Mouse (Mus musculus) liver, embryonic 16.5 days (tissue): Measurements from ENCODE around the gene Rcbtb2. TPM values are rescaled to one million over a fixed set of nuclear protein-coding genes. Genes with fewer than 3 reads are reported as not detected.

Experiments used
- ATAC-seq: fragments of 200-750 bp; cut with Nextera tagmentation; 2 replicates; pipeline ENCODE4 v1.8.0; 2017; ENCODE audit warnings: low read depth, mild to moderate bottlenecking, moderate number of reproducible peaks, moderate library complexity
- H3K27ac ChIP-seq: fragments of 300-500 bp; sonication (generic); 2 replicates; pipeline ENCODE4 v1.5.1; 2014; ENCODE audit warnings: mild to moderate bottlenecking, low read length
- H3K27me3 ChIP-seq: fragments of 300-500 bp; sonication (generic); 2 replicates; pipeline ENCODE4 v1.6.1; 2014; ENCODE audit warnings: low read depth, low read length, mixed read lengths; ENCODE audit not compliant: control insufficient read depth, insufficient read depth
- H3K36me3 ChIP-seq: fragments of 300-500 bp; sonication (generic); 2 replicates; pipeline ENCODE4 v1.6.1; 2014; ENCODE audit warnings: mild to moderate bottlenecking; ENCODE audit not compliant: control insufficient read depth, insufficient read depth
- H3K4me1 ChIP-seq: fragments of 300-500 bp; sonication (generic); 2 replicates; pipeline ENCODE4 v1.6.1; 2014; ENCODE audit warnings: low read depth, low read length, mixed read lengths; ENCODE audit not compliant: control insufficient read depth
- H3K4me2 ChIP-seq: fragments of 300-500 bp; sonication (generic); 2 replicates; pipeline ENCODE4 v1.6.1; 2014; ENCODE audit warnings: low read depth, low read length, mixed read lengths
- H3K4me3 ChIP-seq: fragments of 300-500 bp; sonication (generic); 2 replicates; pipeline ENCODE4 v1.5.1; 2014; ENCODE audit warnings: low read depth, mild to moderate bottlenecking, low read length
- H3K9ac ChIP-seq: fragments of 300-500 bp; sonication (generic); 2 replicates; pipeline ENCODE4 v1.6.1; 2014; ENCODE audit warnings: low read depth, low read length
- H3K9me3 ChIP-seq: fragments of 300-500 bp; sonication (generic); replicated peaks from 2 replicates; pipeline ENCODE4 v1.6.1; 2016; ENCODE audit warnings: low read length; ENCODE audit not compliant: control insufficient read depth
- WGBS: fragments of 180-500 bp; shearing (Covaris S2); extraction: QIAGEN DNeasy Blood & Tissue Kit; methylation state at CpG from one replicate; pipeline ENCODE4 v1.1.7; 2014; ENCODE audit not compliant: insufficient replicate concordance; 5-methylcytosine and 5-hydroxymethylcytosine counted together
- polyA plus RNA-seq: library from polyadenylated mRNA; unstranded; fragments of >200 nt; fragmentation: Nextera tagmentation; extraction: Ambion mirVana; gene quantifications from 2 replicates; pipeline ENCODE4 v1.2.1, GENCODE M21; 2015

Rcbtb2 gene
- polyA plus RNA-seq, 1 experiment from 2014 or later, result 19.5 TPM

DNA sequence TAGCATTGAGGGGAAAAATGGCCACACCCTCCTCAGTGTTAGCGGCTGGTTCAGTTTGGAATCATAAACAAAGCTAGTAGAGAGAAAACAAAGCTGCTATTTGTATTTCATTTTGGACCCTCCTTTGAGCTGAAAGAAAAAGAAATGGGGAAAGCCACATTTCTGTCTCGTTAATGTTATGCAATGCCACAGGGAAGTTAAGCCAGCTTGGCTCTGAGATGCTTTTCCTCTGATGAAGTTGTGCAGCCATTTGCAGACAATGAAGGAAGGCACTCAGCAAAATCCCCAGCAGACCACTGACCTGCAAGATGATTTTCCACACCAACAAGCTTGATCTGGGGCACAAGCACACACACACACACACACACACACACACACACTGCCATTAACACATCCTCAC, 2.9 kb upstream of the Rcbtb2 start:
- ATAC-seq, result no peak
- H3K9me3 ChIP-seq, result no peaks in the 10 kb centered on the region
- H3K27me3 ChIP-seq, result no peaks in the 10 kb centered on the region
- H3K4me3 ChIP-seq, result no peak overlapping the region
- peak overlapping the region; percentile 38 for H3K27ac ChIP-seq
- H3K36me3 ChIP-seq, result no peaks in the 10 kb centered on the region
- 35% methylated on average over 2 of the region's 2 CpGs for WGBS
- H3K4me1 ChIP-seq, result peaks cover 7% of the 10 kb centered on the region
- no peak overlapping the region for H3K4me2 ChIP-seq
- H3K9ac ChIP-seq, result no peak overlapping the region

GRCm38 (mm10) chr14:73122211-73122922, 470 bp upstream of the Rcbtb2 start:
- 20% methylated on average over 4 of the region's 4 CpGs for WGBS
- H3K27ac ChIP-seq, result peak overlapping the region; percentile 47; the same call in 1 of the 2 replicates
- H3K4me3 ChIP-seq, result no peak overlapping the region
- no peaks in the 10 kb centered on the region for H3K9me3 ChIP-seq
- no peak overlapping the region for H3K9ac ChIP-seq
- ATAC-seq, result peak; percentile 33; the same call in 1 of the 2 replicates
- no peaks in the 10 kb centered on the region for H3K36me3 ChIP-seq
- H3K4me1 ChIP-seq, result peaks cover 7% of the 10 kb centered on the region
- H3K27me3 ChIP-seq, result no peaks in the 10 kb centered on the region
- no peak overlapping the region for H3K4me2 ChIP-seq

DNA sequence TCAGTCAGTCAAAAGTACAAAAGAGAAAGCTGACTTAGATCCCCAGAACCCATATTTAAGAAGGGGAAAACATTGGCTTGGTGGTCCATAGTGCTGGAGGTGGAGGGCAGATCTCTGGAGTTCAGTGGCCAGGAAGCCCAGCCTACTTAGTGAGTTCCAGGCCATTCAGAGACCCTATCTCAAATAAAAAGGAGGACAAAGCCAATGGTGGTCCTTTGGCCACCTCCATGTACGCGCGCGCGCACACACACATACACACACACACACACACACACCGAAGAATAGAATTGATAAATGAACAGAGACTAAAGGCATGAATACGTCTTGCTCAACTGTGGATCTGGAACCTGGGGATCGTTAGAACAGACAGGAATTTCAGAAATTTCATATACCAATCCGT, 544 bp downstream of the Rcbtb2 start:
- H3K9me3 ChIP-seq, result no peaks in the 10 kb centered on the region
- no peak overlapping the region for H3K4me3 ChIP-seq
- H3K4me1 ChIP-seq, result peaks cover 7% of the 10 kb centered on the region
- ATAC-seq, result no peak
- 28% methylated on average over 9 of the region's 9 CpGs for WGBS
- no peak overlapping the region for H3K4me2 ChIP-seq
- no peaks in the 10 kb centered on the region for H3K27me3 ChIP-seq
- H3K36me3 ChIP-seq, result no peaks in the 10 kb centered on the region
- no peak overlapping the region for H3K9ac ChIP-seq
- H3K27ac ChIP-seq, result peak overlapping the region; percentile 19; the same call in 1 of the 2 replicates

DNA sequence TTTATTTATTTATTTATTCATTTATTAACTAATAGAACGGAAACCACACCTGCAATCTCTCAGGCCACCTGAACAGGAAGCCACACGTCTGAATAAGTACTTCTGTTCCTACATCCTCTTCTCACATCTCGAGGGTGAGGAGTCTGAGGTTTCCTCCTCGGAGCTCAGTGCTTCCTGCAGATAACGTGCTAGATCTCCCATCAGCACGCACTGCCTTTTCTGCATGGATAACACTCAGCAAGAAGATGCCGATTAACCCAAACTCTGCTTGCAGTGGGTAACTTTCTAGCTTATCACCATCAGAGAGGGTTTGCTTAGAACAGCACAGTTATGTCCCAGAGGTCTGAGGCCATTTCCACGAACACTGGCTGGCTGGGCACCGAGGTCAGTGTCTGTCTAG, 949 bp downstream of the Rcbtb2 start:
- Histone ChIP-seq H3K4me2 (no peak overlapping the region), H3K9me3 (no peaks in the 10 kb centered on the region), H3K36me3 (no peaks in the 10 kb centered on the region), H3K9ac (no peak overlapping the region), H3K4me1 (peaks cover 7% of the 10 kb centered on the region), H3K4me3 (no peak overlapping the region), H3K27me3 (no peaks in the 10 kb centered on the region), H3K27ac (no peak overlapping the region)
- peak; percentile 74 for ATAC-seq
- 12% methylated on average over 9 of the region's 9 CpGs for WGBS

GRCm38 (mm10) chr14:73130519-73130918, 7.7 kb downstream of the Rcbtb2 start:
- H3K9ac ChIP-seq, result no peak overlapping the region
- WGBS, result 36% methylated on average over 5 of the region's 5 CpGs

GRCm38 (mm10) chr14:73131856-73132410, 9.1 kb downstream of the Rcbtb2 start:
- no peaks in the 10 kb centered on the region for H3K9me3 ChIP-seq
- no peak overlapping the region for H3K9ac ChIP-seq
- H3K27ac ChIP-seq, result no peak overlapping the region
- no peaks in the 10 kb centered on the region for H3K27me3 ChIP-seq
- H3K4me1 ChIP-seq, result no peaks in the 10 kb centered on the region
- WGBS, result 67% methylated on average over 16 of the region's 16 CpGs
- H3K4me2 ChIP-seq, result no peak overlapping the region
- H3K36me3 ChIP-seq, result no peaks in the 10 kb centered on the region
- no peak for ATAC-seq
- H3K4me3 ChIP-seq, result no peak overlapping the region

More at GRCm38 (mm10) chr14:73130519-73130918, 7.7 kb downstream of the Rcbtb2 start:
- Histone ChIP-seq H3K36me3 (no peaks in the 10 kb centered on the region), H3K4me3 (no peak overlapping the region), H3K4me1 (no peaks in the 10 kb centered on the region), H3K9me3 (no peaks in the 10 kb centered on the region), H3K4me2 (no peak overlapping the region), H3K27ac (no peak overlapping the region), H3K27me3 (no peaks in the 10 kb centered on the region)
- ATAC-seq, result peak; percentile 24; the same call in 1 of the 2 replicates

DNA sequence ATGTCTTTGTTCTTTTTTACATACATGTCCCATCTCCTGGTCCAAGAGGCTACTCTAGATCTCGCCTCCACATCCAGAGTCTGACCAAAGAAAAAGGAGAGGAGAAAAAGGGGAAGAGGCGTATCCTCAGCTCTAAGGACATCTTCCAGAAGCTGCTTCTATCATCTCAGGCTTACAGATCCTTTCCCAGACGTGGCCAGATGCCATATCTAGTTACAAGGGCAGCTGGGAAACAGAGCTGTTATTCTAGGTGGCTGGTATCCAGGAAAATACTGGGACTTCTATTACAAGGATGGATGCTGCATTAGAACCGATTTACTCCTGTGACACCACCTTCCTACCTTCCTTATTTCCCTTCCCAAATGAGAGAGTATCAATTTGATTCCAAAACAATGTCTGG, 9.9 kb downstream of the Rcbtb2 start:
- H3K4me2 ChIP-seq, result no peak overlapping the region
- H3K4me3 ChIP-seq, result no peak overlapping the region
- no peak overlapping the region for H3K27ac ChIP-seq
- 49% methylated on average over 4 of the region's 4 CpGs for WGBS
- no peak for ATAC-seq
- H3K4me1 ChIP-seq, result no peaks in the 10 kb centered on the region
- H3K36me3 ChIP-seq, result no peaks in the 10 kb centered on the region
- no peak overlapping the region for H3K9ac ChIP-seq
- no peaks in the 10 kb centered on the region for H3K27me3 ChIP-seq
- no peaks in the 10 kb centered on the region for H3K9me3 ChIP-seq

DNA sequence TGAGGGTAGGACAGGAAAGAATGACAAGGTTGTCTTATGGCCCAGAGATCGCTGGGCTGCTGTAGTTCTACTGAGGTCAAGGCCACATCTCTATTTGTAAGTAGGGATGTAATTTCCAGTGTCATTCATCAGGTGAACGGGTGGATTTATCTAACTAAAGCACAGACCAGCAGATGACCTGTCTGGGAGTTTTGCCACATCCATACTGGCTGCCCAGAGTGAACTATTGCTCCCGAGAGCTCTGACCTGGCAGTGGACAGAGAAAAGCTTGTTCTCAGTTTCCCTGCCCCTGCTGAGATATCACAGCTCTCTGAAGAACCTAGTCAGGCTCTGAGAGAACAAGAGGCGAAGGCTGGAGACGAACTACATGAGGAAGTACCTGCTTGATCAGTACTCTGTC, 14.4 kb downstream of the Rcbtb2 start:
- ATAC-seq, result no peak
- Histone ChIP-seq H3K4me2 (no peak overlapping the region), H3K27ac (no peak overlapping the region), H3K4me1 (no peaks in the 10 kb centered on the region; the same call in 1 of the 2 replicates), H3K36me3 (no peaks in the 10 kb centered on the region), H3K27me3 (no peaks in the 10 kb centered on the region), H3K9ac (no peak overlapping the region), H3K9me3 (no peaks in the 10 kb centered on the region), H3K4me3 (no peak overlapping the region)
- WGBS, result 41% methylated on average over 5 of the region's 5 CpGs

GRCm38 (mm10) chr14:73138483-73138882, 15.6 kb downstream of the Rcbtb2 start:
- Histone ChIP-seq H3K9ac (no peak overlapping the region), H3K27ac (no peak overlapping the region), H3K9me3 (no peaks in the 10 kb centered on the region), H3K27me3 (no peaks in the 10 kb centered on the region), H3K4me3 (no peak overlapping the region), H3K4me1 (no peaks in the 10 kb centered on the region; the same call in 1 of the 2 replicates), H3K4me2 (no peak overlapping the region), H3K36me3 (no peaks in the 10 kb centered on the region)
- ATAC-seq, result no peak
- 69% methylated on average over 7 of the region's 7 CpGs for WGBS
